Mouse (Mus musculus): Measurements from ENCODE around the gene Ltb4r2. TPM values are rescaled to one million over a fixed set of nuclear protein-coding genes. Genes with fewer than 3 reads are reported as not detected.

Gene Ltb4r2
- polyA plus RNA-seq, 1 experiment, result not detected

- no peak for TF ChIP-seq GATA1 (IDR thresholded peaks at IDR 0.05; ENCODE audit: low read length)
These were observed 22.1 kb downstream of the Ltb4r2 start for GRCm38 (mm10) chr14:55783171-55783957.

- TF ChIP-seq GATA1 (IDR thresholded peaks at IDR 0.05; ENCODE audit: low read length), result no peak
These were observed 22.7 kb downstream of the Ltb4r2 start, which contains the start of gene Adcy4 for GRCm38 (mm10) chr14:55783958-55784235. Gene Adcy4, minus strand, starts transcription at chr14:55784095.

- TF ChIP-seq GATA1 (IDR thresholded peaks at IDR 0.05; ENCODE audit: low read length), result no peak
These were observed 24.0 kb downstream of the Ltb4r2 start for GRCm38 (mm10) chr14:55785195-55785594.

- TF ChIP-seq GATA1 (IDR thresholded peaks at IDR 0.05; ENCODE audit: low read length), result no peak
These were observed 26.5 kb downstream of the Ltb4r2 start for GRCm38 (mm10) chr14:55787731-55788130.

GRCm38 (mm10) chr14:55788256-55789050, 27.2 kb downstream of the Ltb4r2 start, which contains the start of gene Ripk3:
Gene Ripk3, minus strand, starts transcription at chr14:55788865.
- no peak for TF ChIP-seq GATA1 (IDR thresholded peaks at IDR 0.05; ENCODE audit: low read length)

GRCm38 (mm10) chr14:55793461-55793860, 32.2 kb downstream of the Ltb4r2 start:
- no peak for TF ChIP-seq GATA1 (IDR thresholded peaks at IDR 0.05; ENCODE audit: low read length)

GRCm38 (mm10) chr14:55793946-55794345, 32.7 kb downstream of the Ltb4r2 start:
- TF ChIP-seq GATA1 (IDR thresholded peaks at IDR 0.05; ENCODE audit: low read length), result no peak

GRCm38 (mm10) chr14:55795380-55796163, 34.3 kb downstream of the Ltb4r2 start:
- TF ChIP-seq GATA1 (IDR thresholded peaks at IDR 0.05; ENCODE audit: low read length), result no peak

Other genes with a start within 250 kb of the Ltb4r2 start
- not detected in 2 replicates for gene Nrl, start 236.4 kb upstream of the Ltb4r2 start, polyA plus RNA-seq (2012)
- gene Pck2, start 221.2 kb upstream of the Ltb4r2 start, polyA plus RNA-seq (2012), result 36.2 and 48.8 TPM in 2 replicates
- gene Dcaf11, start 201.4 kb upstream of the Ltb4r2 start, polyA plus RNA-seq (2012), result 39.9 and 43.0 TPM in 2 replicates
- 0.41 TPM in 1 of 2 replicates, not detected in the other for gene A730061H03Rik, start 201.0 kb upstream of the Ltb4r2 start, polyA plus RNA-seq (2012)
- gene Fitm1, start 185.8 kb upstream of the Ltb4r2 start, polyA plus RNA-seq (2012), result not detected in 2 replicates
- gene Psme1, start 183.3 kb upstream of the Ltb4r2 start, polyA plus RNA-seq (2012), result 110 and 154 TPM in 2 replicates
- 21.8 and 22.3 TPM in 2 replicates for gene Emc9, start 176.1 kb upstream of the Ltb4r2 start, polyA plus RNA-seq (2012)
- gene Psme2, start 170.3 kb upstream of the Ltb4r2 start, polyA plus RNA-seq (2012), result 36.7 and 49.5 TPM in 2 replicates
- 27.7 and 31.5 TPM in 2 replicates for gene Rnf31, start 169.7 kb upstream of the Ltb4r2 start, polyA plus RNA-seq (2012)
- 18.0 and 38.7 TPM in 2 replicates for gene Irf9, start 157.9 kb upstream of the Ltb4r2 start, polyA plus RNA-seq (2012)
- 51.2 and 93.7 TPM in 2 replicates for gene Rec8, start 143.4 kb upstream of the Ltb4r2 start, polyA plus RNA-seq (2012)
- 50.5 and 123 TPM in 2 replicates for gene Ipo4, start 125.5 kb upstream of the Ltb4r2 start, polyA plus RNA-seq (2012)
- gene Gm49378, start 123.5 kb upstream of the Ltb4r2 start, polyA plus RNA-seq (2012), result 3.7 TPM in 1 of 2 replicates, not detected in the other
- gene Tm9sf1, start 117.6 kb upstream of the Ltb4r2 start, polyA plus RNA-seq (2012), result 14.7 and 17.9 TPM in 2 replicates
- gene Tssk4, start 111.2 kb upstream of the Ltb4r2 start, polyA plus RNA-seq (2012), result 0.24 TPM in 2 replicates
- gene Mdp1, start 100.9 kb upstream of the Ltb4r2 start, polyA plus RNA-seq (2012), result 13.0 and 22.6 TPM in 2 replicates
- gene Gmpr2, start 89.5 kb upstream of the Ltb4r2 start, polyA plus RNA-seq (2012), result 24.5 and 33.3 TPM in 2 replicates
- gene Nedd8, start 89.3 kb upstream of the Ltb4r2 start, polyA plus RNA-seq (2012), result 115 and 142 TPM in 2 replicates
- gene Tinf2, start 79.6 kb upstream of the Ltb4r2 start, polyA plus RNA-seq (2012), result 44.5 and 52.2 TPM in 2 replicates
- 7.5 and 9.0 TPM in 2 replicates for gene Tgm1, start 47.5 kb upstream of the Ltb4r2 start, polyA plus RNA-seq (2012)
- gene Rabggta, start 39.2 kb upstream of the Ltb4r2 start, polyA plus RNA-seq (2012), result 19.2 and 26.8 TPM in 2 replicates
- gene Dhrs1, start 15.7 kb upstream of the Ltb4r2 start, polyA plus RNA-seq (2012), result 2.0 and 3.8 TPM in 2 replicates
- gene Nop9, start 15.7 kb upstream of the Ltb4r2 start, polyA plus RNA-seq (2012), result 49.1 and 80.2 TPM in 2 replicates
- gene Cideb, start 3.0 kb upstream of the Ltb4r2 start, polyA plus RNA-seq (2012), result not detected in 2 replicates
- gene Ltb4r1, start 4.5 kb downstream of the Ltb4r2 start, polyA plus RNA-seq (2012), result 0.21 TPM in 1 of 2 replicates, not detected in the other
- 0.01 and 0.06 TPM in 2 replicates for gene Adcy4, start 22.7 kb downstream of the Ltb4r2 start, polyA plus RNA-seq (2012)
- gene Ripk3, start 27.4 kb downstream of the Ltb4r2 start, polyA plus RNA-seq (2012), result 0.28 and 0.29 TPM in 2 replicates
- gene Nfatc4, start 61.7 kb downstream of the Ltb4r2 start, polyA plus RNA-seq (2012), result 0.04 TPM in 1 of 2 replicates, not detected in the other
- gene Nynrin, start 92.6 kb downstream of the Ltb4r2 start, polyA plus RNA-seq (2012), result 0.05 and 0.06 TPM in 2 replicates
- 0.08 and 0.09 TPM in 2 replicates for gene Cbln3, start 123.0 kb downstream of the Ltb4r2 start, polyA plus RNA-seq (2012)
- 15.0 and 15.8 TPM in 2 replicates for gene Khnyn, start 123.5 kb downstream of the Ltb4r2 start, polyA plus RNA-seq (2012)
- gene Sdr39u1, start 138.9 kb downstream of the Ltb4r2 start, polyA plus RNA-seq (2012), result not detected in 2 replicates
- not detected in 2 replicates for gene Cma1, start 183.2 kb downstream of the Ltb4r2 start, polyA plus RNA-seq (2012)
- not detected in 2 replicates for gene Cma2, start 189.6 kb downstream of the Ltb4r2 start, polyA plus RNA-seq (2012)